Mouse (Mus musculus) thymus, adult 2 months (tissue): ENCODE results near the gene Irx2.

Source experiments
- CTCF ChIP-seq: fragments of 200-500 bp; IDR thresholded peaks from 2 replicates; pipeline ENCODE4 v1.5.1; 2012; ENCODE audit warnings: mild to moderate bottlenecking, control low read depth, low read length, moderate library complexity, borderline replicate concordance; ENCODE audit not compliant: control insufficient read depth, poor library complexity, insufficient read depth; ENCODE audit errors: extremely low read depth
- POLR2A ChIP-seq: fragments of 200-500 bp; IDR thresholded peaks from 2 replicates; pipeline ENCODE4 v1.6.1; 2012; ENCODE audit warnings: mild to moderate bottlenecking, low read length, control low read depth, moderate library complexity; ENCODE audit not compliant: control insufficient read depth, poor library complexity, insufficient read depth; ENCODE audit errors: extremely low read depth

- TF ChIP-seq POLR2A = no peak
- TF ChIP-seq CTCF = no peak
Measured at GRCm38 (mm10) chr13:72638401-72639130, 9.9 kb downstream of the Irx2 start.
